Mouse (Mus musculus): ENCODE measurements around the gene Tmem45a2. TPM values are rescaled to one million over a fixed set of nuclear protein-coding genes. Genes with fewer than 3 reads are reported as not detected.

Gene Tmem45a2
- 0.05 TPM in 2 replicates for polyA plus RNA-seq (2012; rRNA removed)

DNA sequence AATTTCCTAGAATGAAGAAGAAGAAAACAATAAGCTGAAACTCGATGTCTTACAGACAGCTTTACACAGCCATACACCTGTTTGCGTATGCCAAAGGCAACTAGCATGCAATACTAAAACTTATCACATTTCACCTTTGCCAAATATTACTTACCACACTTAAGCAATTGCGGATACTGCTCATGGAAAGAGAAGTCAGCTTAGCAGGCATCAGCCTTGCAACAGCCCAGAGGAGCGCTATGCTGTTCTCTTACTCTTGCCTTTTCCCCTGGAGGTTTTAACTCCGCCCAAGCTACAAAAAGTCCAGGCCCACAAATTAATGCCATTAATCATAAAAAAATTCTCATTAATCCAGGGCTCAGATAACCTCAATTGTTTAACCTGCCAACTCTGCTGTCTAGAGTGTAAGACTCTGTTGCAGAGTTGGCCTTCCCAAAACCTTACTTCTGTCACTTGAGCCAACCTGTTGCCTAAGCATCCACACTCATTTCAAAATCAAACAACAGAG is at the start of gene Tmem45a2:
Gene Tmem45a2, minus strand, starts transcription at position 241 of the 508 bp plus-strand sequence.
- no peak within 1 kb of the TSS for H3K4me3 ChIP-seq (replicated peaks; ENCODE audit: insufficient read depth, low read depth, low read length)
- WGBS, result 90% methylated on average over 5 of the region's 5 CpGs
- H3K27me3 ChIP-seq (ENCODE audit: control insufficient read depth, insufficient read depth, low read length), result no peaks in the 10 kb centered on the region; the same call in 1 of the 2 replicates
- no peaks in the 10 kb centered on the region for H3K4me1 ChIP-seq (ENCODE audit: control insufficient read depth, insufficient read depth, low read length)
- no peak for DNase-seq
- TF ChIP-seq CTCF (IDR thresholded peaks at IDR 0.05; ENCODE audit: borderline replicate concordance, insufficient read depth, low read depth, low read length) (no peak), POLR2A (IDR thresholded peaks at IDR 0.05; ENCODE audit: borderline replicate concordance, insufficient read depth, low read length) (no peak)
- no peak within 1 kb of the TSS for H3K27ac ChIP-seq (ENCODE audit: insufficient read depth, low read length)

DNA sequence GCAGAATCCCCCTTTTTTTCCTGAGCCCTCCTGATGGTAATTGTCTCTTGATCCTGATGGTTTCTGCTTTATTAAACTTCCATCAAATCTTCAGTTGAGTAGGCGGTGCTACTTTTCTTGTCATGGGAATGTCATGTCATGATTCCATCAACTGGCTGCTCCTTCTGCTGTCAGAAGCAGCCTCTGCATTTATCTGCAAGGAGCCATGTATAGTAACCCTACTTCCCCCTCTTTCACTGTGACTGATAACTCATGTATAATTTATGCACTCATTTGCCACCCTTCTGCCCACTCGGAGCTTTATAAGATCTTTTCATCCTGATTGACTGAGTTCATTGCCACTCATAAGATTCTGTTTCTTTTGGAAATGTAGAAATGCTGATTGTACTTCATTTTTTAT is 46.4 kb upstream of the Tmem45a2 start:
- no peak overlapping the region for H3K27ac ChIP-seq (ENCODE audit: insufficient read depth, low read length)
- H3K4me3 ChIP-seq (replicated peaks; ENCODE audit: insufficient read depth, low read depth, low read length), result no peak overlapping the region
- H3K27me3 ChIP-seq (ENCODE audit: control insufficient read depth, insufficient read depth, low read length), result no peaks in the 10 kb centered on the region
- TF ChIP-seq CTCF (IDR thresholded peaks at IDR 0.05; ENCODE audit: borderline replicate concordance, insufficient read depth, low read depth, low read length), result no peak
- TF ChIP-seq POLR2A (IDR thresholded peaks at IDR 0.05; ENCODE audit: borderline replicate concordance, insufficient read depth, low read length), result no peak
- no peak for DNase-seq
- H3K4me1 ChIP-seq (ENCODE audit: control insufficient read depth, insufficient read depth, low read length), result no peaks in the 10 kb centered on the region
- WGBS, result 70% methylated on average over 2 of the region's 2 CpGs

DNA sequence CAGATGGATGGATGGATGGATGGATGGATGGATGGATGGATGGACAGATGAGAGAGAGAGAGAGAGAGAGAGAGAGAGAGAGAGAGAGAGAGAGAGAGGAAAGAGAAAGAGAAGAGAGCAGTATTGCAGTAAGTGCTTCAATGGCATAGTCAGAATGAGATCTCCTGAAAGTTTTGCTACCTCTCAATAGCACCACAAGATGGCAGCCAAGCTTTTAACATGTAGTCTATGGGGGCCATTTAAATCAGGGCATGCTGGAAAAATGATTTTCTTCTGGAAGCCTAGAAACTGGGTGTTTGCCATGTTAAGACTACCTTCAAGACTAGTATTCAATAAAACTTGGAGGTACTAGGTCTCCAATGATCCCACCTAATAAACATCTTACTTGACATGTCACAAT is 44.9 kb upstream of the Tmem45a2 start:
- DNase-seq, result no peak
- H3K27me3 ChIP-seq (ENCODE audit: control insufficient read depth, insufficient read depth, low read length), result no peaks in the 10 kb centered on the region
- TF ChIP-seq POLR2A (IDR thresholded peaks at IDR 0.05; ENCODE audit: borderline replicate concordance, insufficient read depth, low read length) (no peak), CTCF (IDR thresholded peaks at IDR 0.05; ENCODE audit: borderline replicate concordance, insufficient read depth, low read depth, low read length) (no peak)
- no peak overlapping the region for H3K4me3 ChIP-seq (replicated peaks; ENCODE audit: insufficient read depth, low read depth, low read length)
- H3K4me1 ChIP-seq (ENCODE audit: control insufficient read depth, insufficient read depth, low read length), result no peaks in the 10 kb centered on the region
- H3K27ac ChIP-seq (ENCODE audit: insufficient read depth, low read length), result no peak overlapping the region

DNA sequence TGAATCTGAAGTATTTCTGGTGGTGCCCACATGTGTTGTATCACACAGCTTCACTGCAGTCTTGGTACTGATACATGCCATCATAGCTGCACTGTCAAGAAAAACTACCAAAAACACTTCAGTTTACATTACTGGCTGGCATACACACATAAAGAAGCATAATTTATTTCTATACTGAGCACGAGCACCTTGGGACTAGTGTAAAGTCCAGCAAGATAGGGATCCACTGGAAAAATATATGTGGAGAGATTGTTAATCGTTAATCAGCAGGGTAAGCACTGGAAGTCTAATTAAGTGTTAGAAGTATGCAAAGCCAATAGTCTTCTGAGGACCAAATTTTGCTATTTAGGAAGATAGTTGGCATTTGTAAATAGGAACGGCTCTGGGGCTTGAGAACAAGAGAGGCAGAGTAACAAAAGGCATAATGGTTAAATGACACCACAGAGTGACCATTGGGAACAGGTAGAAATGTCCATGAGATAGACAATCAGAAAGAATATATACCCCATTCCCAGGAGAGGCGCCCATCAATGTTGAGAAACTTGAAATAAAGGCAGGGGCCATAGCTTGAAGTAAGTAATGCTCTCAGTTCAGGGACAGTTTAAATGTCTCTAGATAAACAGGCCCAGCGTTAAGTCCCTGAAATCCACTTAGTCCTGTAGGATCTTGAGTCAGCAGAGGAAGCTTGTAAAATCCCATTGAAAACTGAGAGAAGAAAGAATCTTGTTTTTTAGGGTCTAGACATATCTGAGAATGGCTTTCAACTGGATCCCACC is 35.2 kb upstream of the Tmem45a2 start:
- H3K4me1 ChIP-seq (ENCODE audit: control insufficient read depth, insufficient read depth, low read length), result no peaks in the 10 kb centered on the region
- H3K27ac ChIP-seq (ENCODE audit: insufficient read depth, low read length), result no peak overlapping the region
- WGBS, result 83% methylated on average over 5 of the region's 5 CpGs
- no peaks in the 10 kb centered on the region for H3K27me3 ChIP-seq (ENCODE audit: control insufficient read depth, insufficient read depth, low read length)
- no peak overlapping the region for H3K4me3 ChIP-seq (replicated peaks; ENCODE audit: insufficient read depth, low read depth, low read length)
- DNase-seq, result no peak
- TF ChIP-seq CTCF (IDR thresholded peaks at IDR 0.05; ENCODE audit: borderline replicate concordance, insufficient read depth, low read depth, low read length), result no peak
- no peak for TF ChIP-seq POLR2A (IDR thresholded peaks at IDR 0.05; ENCODE audit: borderline replicate concordance, insufficient read depth, low read length)

DNA sequence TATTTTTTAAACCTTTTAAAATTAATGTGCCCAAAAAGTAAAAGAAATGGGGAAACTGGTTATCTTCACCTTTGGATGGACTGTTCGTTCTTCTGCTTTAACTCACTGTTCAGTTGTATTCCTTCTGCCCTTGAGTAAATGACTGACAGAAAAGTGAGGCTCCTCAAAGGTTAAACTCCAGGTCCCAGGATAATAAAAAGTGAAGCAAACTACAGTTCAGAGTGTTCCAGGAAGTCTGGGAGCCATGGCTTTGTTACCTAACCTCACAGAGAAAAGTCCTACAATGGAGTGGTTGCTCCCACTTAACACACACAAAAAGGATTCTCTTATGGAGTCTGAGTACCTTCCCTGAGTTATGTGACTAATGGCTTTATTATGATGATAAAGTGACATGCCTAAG is 30.0 kb upstream of the Tmem45a2 start:
- TF ChIP-seq POLR2A (IDR thresholded peaks at IDR 0.05; ENCODE audit: borderline replicate concordance, insufficient read depth, low read length), result no peak
- no peak for TF ChIP-seq CTCF (IDR thresholded peaks at IDR 0.05; ENCODE audit: borderline replicate concordance, insufficient read depth, low read depth, low read length)
- H3K27me3 ChIP-seq (ENCODE audit: control insufficient read depth, insufficient read depth, low read length), result no peaks in the 10 kb centered on the region; the same call in 1 of the 2 replicates
- H3K4me3 ChIP-seq (replicated peaks; ENCODE audit: insufficient read depth, low read depth, low read length), result no peak overlapping the region
- no peak overlapping the region for H3K27ac ChIP-seq (ENCODE audit: insufficient read depth, low read length)
- DNase-seq, result no peak
- no peaks in the 10 kb centered on the region for H3K4me1 ChIP-seq (ENCODE audit: control insufficient read depth, insufficient read depth, low read length)
- 85% methylated on average over 1 of the region's 1 CpGs for WGBS

DNA sequence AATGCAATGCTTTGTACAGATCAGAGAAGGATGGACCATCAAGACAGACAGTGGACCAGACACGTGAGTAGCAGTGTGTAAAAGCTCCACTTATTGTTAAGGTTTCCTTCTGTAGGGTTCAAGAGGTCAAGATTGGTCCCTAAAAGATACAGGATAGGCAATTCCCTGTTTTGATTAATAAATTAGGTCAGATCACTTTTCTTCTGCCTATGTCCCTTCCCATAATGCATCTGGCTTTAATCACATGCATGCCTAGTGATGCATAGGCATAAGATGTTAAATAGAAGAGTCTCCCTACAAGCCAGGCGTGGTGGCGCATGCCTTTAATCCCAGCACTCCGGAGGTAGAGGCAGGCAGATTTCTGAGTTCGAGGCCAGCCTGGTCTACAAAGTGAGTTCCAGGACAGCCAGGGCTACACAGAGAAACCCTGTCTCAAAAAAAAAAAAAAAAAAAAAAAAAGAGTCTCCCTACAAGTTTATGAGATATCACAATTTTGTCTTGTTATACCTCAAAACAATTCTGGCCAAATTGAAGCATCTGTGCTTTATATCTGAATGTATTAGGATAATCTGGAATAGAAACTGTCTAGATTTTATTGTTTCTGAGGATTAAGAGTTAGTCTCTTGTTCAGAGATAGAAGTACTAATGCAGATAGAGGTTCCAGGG is 28.5 kb upstream of the Tmem45a2 start:
- Histone ChIP-seq H3K4me1 (ENCODE audit: control insufficient read depth, insufficient read depth, low read length) (no peaks in the 10 kb centered on the region), H3K27me3 (ENCODE audit: control insufficient read depth, insufficient read depth, low read length) (no peaks in the 10 kb centered on the region; the same call in 1 of the 2 replicates), H3K4me3 (replicated peaks; ENCODE audit: insufficient read depth, low read depth, low read length) (no peak overlapping the region), H3K27ac (ENCODE audit: insufficient read depth, low read length) (no peak overlapping the region)
- WGBS, result 80% methylated on average over 5 of the region's 5 CpGs
- TF ChIP-seq CTCF (IDR thresholded peaks at IDR 0.05; ENCODE audit: borderline replicate concordance, insufficient read depth, low read depth, low read length) (no peak), POLR2A (IDR thresholded peaks at IDR 0.05; ENCODE audit: borderline replicate concordance, insufficient read depth, low read length) (no peak)
- no peak for DNase-seq

DNA sequence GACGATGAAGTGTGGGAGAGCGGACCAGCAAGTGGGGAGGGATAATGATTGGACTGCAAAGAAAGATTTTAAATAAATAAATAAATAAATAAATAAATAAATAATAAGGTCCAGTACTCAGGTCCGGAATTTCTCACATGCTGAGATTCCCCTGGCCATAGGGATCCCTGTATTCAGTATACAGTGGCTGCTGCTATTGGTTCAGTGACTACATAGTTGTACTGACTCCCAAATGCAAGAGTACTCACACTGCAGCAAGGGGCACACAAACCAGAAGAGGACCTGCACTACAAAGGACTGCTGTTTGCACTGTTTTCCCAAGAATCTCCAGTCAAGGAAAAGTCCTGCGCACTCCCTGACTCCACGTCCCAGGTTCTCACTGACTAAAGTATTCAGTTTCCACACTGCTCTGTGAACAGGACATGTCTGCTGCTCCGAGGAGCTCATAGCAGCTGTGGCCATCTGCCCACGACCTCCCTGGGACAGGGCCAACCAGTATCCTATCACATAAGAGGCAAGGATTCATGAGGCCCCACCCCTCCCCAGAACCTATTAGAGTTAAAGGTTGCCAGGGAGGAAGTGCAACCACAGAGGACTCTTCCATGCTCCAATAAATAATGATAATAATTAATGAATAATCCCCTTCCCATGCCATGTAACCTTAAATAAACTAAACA is 27.4 kb upstream of the Tmem45a2 start:
- WGBS, result 53% methylated on average over 7 of the region's 7 CpGs
- no peaks in the 10 kb centered on the region for H3K4me1 ChIP-seq (ENCODE audit: control insufficient read depth, insufficient read depth, low read length)
- no peaks in the 10 kb centered on the region; the same call in 1 of the 2 replicates for H3K27me3 ChIP-seq (ENCODE audit: control insufficient read depth, insufficient read depth, low read length)
- no peak for DNase-seq
- no peak overlapping the region for H3K27ac ChIP-seq (ENCODE audit: insufficient read depth, low read length)
- no peak overlapping the region for H3K4me3 ChIP-seq (replicated peaks; ENCODE audit: insufficient read depth, low read depth, low read length)
- TF ChIP-seq POLR2A (IDR thresholded peaks at IDR 0.05; ENCODE audit: borderline replicate concordance, insufficient read depth, low read length) (no peak), CTCF (IDR thresholded peaks at IDR 0.05; ENCODE audit: borderline replicate concordance, insufficient read depth, low read depth, low read length) (no peak)

Data from cerebellum, adult 2 months (tissue).